Mouse (Mus musculus): ENCODE measurements at regions not wholly inside any gene's neighbourhood (a gene's known extent, or its start where the extent isn't known, plus 50 kb on each side); places are given as distances from the start of the nearest gene placed in this dataset.

- Histone ChIP-seq H3K4me1 (ENCODE audit: control insufficient read depth, insufficient read depth, low read length) (no peaks in the 10 kb centered on the region), H3K36me3 (ENCODE audit: control insufficient read depth, insufficient read depth, low read length) (no peaks in the 10 kb centered on the region), H3K27ac (replicated peaks; ENCODE audit: low read depth, low read length) (no peak overlapping the region), H3K4me3 (ENCODE audit: low read depth, low read length) (no peak overlapping the region), H3K9me3 (ENCODE audit: control insufficient read depth, low read length) (no peaks in the 10 kb centered on the region), H3K9ac (ENCODE audit: low read depth, low read length) (no peak overlapping the region), H3K4me2 (ENCODE audit: low read depth, low read length) (no peak overlapping the region), H3K27me3 (replicated peaks; ENCODE audit: control insufficient read depth, insufficient read depth, low read length) (no peaks in the 10 kb centered on the region)
- DNase-seq (ENCODE audit: low spot score) (no peak), ATAC-seq (ENCODE audit: low read depth) (no peak)
- WGBS, result 59% methylated on average over 6 of the region's 6 CpGs
Observed at GRCm38 (mm10) chr12:9237538-9237937, 207.7 kb downstream of the Ttc32 start.

GRCm38 (mm10) chr12:9237955-9238354, 208.2 kb downstream of the Ttc32 start:
- ATAC-seq (ENCODE audit: low read depth), result no peak
- WGBS, result 71% methylated on average over 1 of the region's 1 CpGs

DNA sequence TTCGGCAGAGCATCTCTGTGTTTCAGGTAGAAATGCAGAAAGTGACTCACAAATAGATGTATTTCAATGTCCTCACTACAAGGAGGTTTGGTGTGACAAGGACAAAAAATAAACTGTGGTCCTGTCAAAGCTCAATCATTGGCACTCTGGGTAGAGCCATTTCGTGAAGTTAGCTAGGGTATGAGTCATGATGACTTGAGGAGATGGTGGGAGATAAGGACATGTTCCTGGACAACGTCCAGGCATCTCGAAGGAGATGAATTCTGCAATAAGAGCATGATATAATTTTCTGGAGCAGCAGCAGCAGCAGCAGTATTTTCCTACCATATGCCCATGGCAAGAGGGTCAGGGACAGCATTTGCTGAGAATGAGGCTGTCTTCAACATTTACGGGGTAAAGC, 217.7 kb downstream of the Ttc32 start:
- H3K27ac ChIP-seq (replicated peaks; ENCODE audit: low read depth, low read length), result no peak overlapping the region
- no peaks in the 10 kb centered on the region for H3K36me3 ChIP-seq (ENCODE audit: control insufficient read depth, insufficient read depth, low read length)
- H3K4me3 ChIP-seq (ENCODE audit: low read depth, low read length), result no peak overlapping the region
- H3K4me1 ChIP-seq (ENCODE audit: control insufficient read depth, insufficient read depth, low read length), result no peaks in the 10 kb centered on the region
- H3K9me3 ChIP-seq (ENCODE audit: control insufficient read depth, low read length), result no peaks in the 10 kb centered on the region
- H3K4me2 ChIP-seq (ENCODE audit: low read depth, low read length), result no peak overlapping the region
- 55% methylated on average over 5 of the region's 5 CpGs for WGBS
- no peak for ATAC-seq (ENCODE audit: low read depth)
- no peak overlapping the region for H3K9ac ChIP-seq (ENCODE audit: low read depth, low read length)
- no peak for DNase-seq (ENCODE audit: low spot score)
- H3K27me3 ChIP-seq (replicated peaks; ENCODE audit: control insufficient read depth, insufficient read depth, low read length), result no peaks in the 10 kb centered on the region

More at GRCm38 (mm10) chr12:9237955-9238354, 208.2 kb downstream of the Ttc32 start:
- no peak for DNase-seq (ENCODE audit: low spot score)
- H3K4me3 ChIP-seq (ENCODE audit: low read depth, low read length), result no peak overlapping the region
- H3K4me1 ChIP-seq (ENCODE audit: control insufficient read depth, insufficient read depth, low read length), result no peaks in the 10 kb centered on the region
- no peak overlapping the region for H3K4me2 ChIP-seq (ENCODE audit: low read depth, low read length)
- H3K27ac ChIP-seq (replicated peaks; ENCODE audit: low read depth, low read length), result no peak overlapping the region
- no peak overlapping the region for H3K9ac ChIP-seq (ENCODE audit: low read depth, low read length)
- H3K9me3 ChIP-seq (ENCODE audit: control insufficient read depth, low read length), result no peaks in the 10 kb centered on the region
- H3K36me3 ChIP-seq (ENCODE audit: control insufficient read depth, insufficient read depth, low read length), result no peaks in the 10 kb centered on the region
- no peaks in the 10 kb centered on the region for H3K27me3 ChIP-seq (replicated peaks; ENCODE audit: control insufficient read depth, insufficient read depth, low read length)

- WGBS, result 23% methylated on average over 5 of the region's 5 CpGs
- ATAC-seq (ENCODE audit: low read depth), result no peak
Observed at GRCm38 (mm10) chr12:9251772-9252171, 222.0 kb downstream of the Ttc32 start.

GRCm38 (mm10) chr12:9253306-9254074, 223.7 kb downstream of the Ttc32 start:
- H3K9ac ChIP-seq (ENCODE audit: low read depth, low read length), result peak overlapping the region; percentile 35; the same call in 1 of the 2 replicates
- ATAC-seq (ENCODE audit: low read depth), result no peak
- no peaks in the 10 kb centered on the region for H3K27me3 ChIP-seq (replicated peaks; ENCODE audit: control insufficient read depth, insufficient read depth, low read length)
- H3K27ac ChIP-seq (replicated peaks; ENCODE audit: low read depth, low read length), result no peak overlapping the region
- no peaks in the 10 kb centered on the region for H3K9me3 ChIP-seq (ENCODE audit: control insufficient read depth, low read length)
- peak; percentile 36 for DNase-seq (ENCODE audit: low spot score)
- 0 out of 2 replicates have a peak, but pooled peaks cover 9% of the 10 kb centered on the region for H3K4me1 ChIP-seq (ENCODE audit: control insufficient read depth, insufficient read depth, low read length)
- no peak overlapping the region for H3K4me3 ChIP-seq (ENCODE audit: low read depth, low read length)
- WGBS, result 24% methylated on average over 19 of the region's 19 CpGs
- no peak overlapping the region for H3K4me2 ChIP-seq (ENCODE audit: low read depth, low read length)
- H3K36me3 ChIP-seq (ENCODE audit: control insufficient read depth, insufficient read depth, low read length), result no peaks in the 10 kb centered on the region

More at GRCm38 (mm10) chr12:9251772-9252171, 222.0 kb downstream of the Ttc32 start:
- no peaks in the 10 kb centered on the region for H3K27me3 ChIP-seq (replicated peaks; ENCODE audit: control insufficient read depth, insufficient read depth, low read length)
- no peak overlapping the region for H3K4me2 ChIP-seq (ENCODE audit: low read depth, low read length)
- no peak overlapping the region for H3K27ac ChIP-seq (replicated peaks; ENCODE audit: low read depth, low read length)
- 0 out of 2 replicates have a peak, but pooled peaks cover 9% of the 10 kb centered on the region for H3K4me1 ChIP-seq (ENCODE audit: control insufficient read depth, insufficient read depth, low read length)
- no peaks in the 10 kb centered on the region for H3K36me3 ChIP-seq (ENCODE audit: control insufficient read depth, insufficient read depth, low read length)
- DNase-seq (ENCODE audit: low spot score), result peak; percentile 52
- H3K9ac ChIP-seq (ENCODE audit: low read depth, low read length), result no peak overlapping the region
- H3K4me3 ChIP-seq (ENCODE audit: low read depth, low read length), result no peak overlapping the region
- no peaks in the 10 kb centered on the region for H3K9me3 ChIP-seq (ENCODE audit: control insufficient read depth, low read length)

DNA sequence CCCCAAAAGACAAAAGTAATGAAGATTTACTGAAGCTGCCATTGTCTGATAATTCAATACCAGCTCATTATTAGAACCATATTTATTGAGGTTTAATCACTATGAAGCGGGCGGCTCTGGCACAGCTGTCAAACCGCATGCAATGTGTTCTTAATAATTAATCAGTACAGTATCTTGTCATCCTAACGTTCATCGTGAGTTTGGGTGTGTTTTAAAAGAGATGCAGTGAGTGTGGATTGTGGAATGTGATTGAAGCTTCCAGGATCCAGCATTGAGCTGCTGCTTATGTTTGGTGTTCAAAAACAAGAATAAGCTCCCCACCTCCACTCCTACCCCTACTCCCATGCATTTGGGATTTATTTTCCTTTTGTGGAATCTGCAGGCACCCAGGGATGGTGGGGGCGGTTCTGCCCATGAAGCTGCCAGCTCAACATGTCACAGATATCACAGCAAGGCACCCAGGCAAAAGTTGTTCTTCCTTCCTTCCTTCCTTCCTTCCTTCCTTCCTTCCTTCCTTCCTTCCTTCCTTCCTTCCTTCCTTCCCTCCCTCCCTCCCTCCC, 224.6 kb downstream of the Ttc32 start:
- Histone ChIP-seq H3K9me3 (ENCODE audit: control insufficient read depth, low read length) (no peaks in the 10 kb centered on the region), H3K36me3 (ENCODE audit: control insufficient read depth, insufficient read depth, low read length) (no peaks in the 10 kb centered on the region), H3K27ac (replicated peaks; ENCODE audit: low read depth, low read length) (no peak overlapping the region), H3K27me3 (replicated peaks; ENCODE audit: control insufficient read depth, insufficient read depth, low read length) (no peaks in the 10 kb centered on the region), H3K4me2 (ENCODE audit: low read depth, low read length) (no peak overlapping the region), H3K9ac (ENCODE audit: low read depth, low read length) (no peak overlapping the region), H3K4me3 (ENCODE audit: low read depth, low read length) (no peak overlapping the region), H3K4me1 (ENCODE audit: control insufficient read depth, insufficient read depth, low read length) (0 out of 2 replicates have a peak, but pooled peaks cover 9% of the 10 kb centered on the region)
- DNase-seq (ENCODE audit: low spot score) (peak; percentile 32), ATAC-seq (ENCODE audit: low read depth) (no peak)
- 46% methylated on average over 6 of the region's 6 CpGs for WGBS

DNA sequence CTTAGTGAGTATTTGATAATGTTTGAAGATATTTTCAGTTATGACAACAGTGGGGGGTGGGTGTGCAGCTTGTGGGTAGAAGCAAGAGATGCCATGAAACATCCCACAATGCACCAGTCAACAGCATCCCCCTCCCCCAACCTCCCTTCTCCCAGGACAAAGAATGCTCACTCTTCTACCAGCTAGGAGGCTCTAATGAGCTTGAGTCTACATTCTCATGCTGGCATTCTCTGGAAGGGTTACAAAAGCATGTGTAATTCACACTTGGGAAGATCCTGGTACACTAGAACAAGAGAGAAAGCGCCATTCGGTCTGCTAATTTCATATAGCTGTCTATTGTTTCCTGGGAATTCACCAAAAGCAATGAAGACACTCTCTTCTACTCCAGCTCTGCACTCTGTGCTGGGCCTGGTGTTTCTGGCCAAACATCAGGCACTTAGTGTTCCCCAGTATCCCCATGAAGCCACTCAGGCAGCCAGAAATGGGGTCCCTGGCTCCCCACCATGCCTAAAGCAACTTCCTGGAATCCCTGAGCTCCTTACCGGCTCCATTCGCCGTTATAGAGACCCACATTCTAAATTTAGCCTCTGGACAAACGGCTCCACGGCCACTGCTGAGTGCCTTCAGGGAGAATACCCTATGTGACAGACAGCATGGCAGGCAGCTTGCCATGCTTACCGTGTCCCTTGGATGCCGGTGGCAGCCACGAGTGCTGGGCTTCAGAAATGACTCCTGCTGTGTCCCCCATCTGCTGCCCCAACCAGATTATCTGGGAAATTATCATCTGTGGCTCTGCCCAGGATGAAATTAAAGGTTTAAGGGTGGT, 226.1 kb downstream of the Ttc32 start:
- no peak for ATAC-seq (ENCODE audit: low read depth)
- Histone ChIP-seq H3K36me3 (ENCODE audit: control insufficient read depth, insufficient read depth, low read length) (no peaks in the 10 kb centered on the region), H3K9ac (ENCODE audit: low read depth, low read length) (no peak overlapping the region), H3K4me1 (ENCODE audit: control insufficient read depth, insufficient read depth, low read length) (0 out of 2 replicates have a peak, but pooled peaks cover 9% of the 10 kb centered on the region), H3K9me3 (ENCODE audit: control insufficient read depth, low read length) (no peaks in the 10 kb centered on the region), H3K4me2 (ENCODE audit: low read depth, low read length) (no peak overlapping the region), H3K4me3 (ENCODE audit: low read depth, low read length) (no peak overlapping the region), H3K27ac (replicated peaks; ENCODE audit: low read depth, low read length) (no peak overlapping the region), H3K27me3 (replicated peaks; ENCODE audit: control insufficient read depth, insufficient read depth, low read length) (no peaks in the 10 kb centered on the region)
- DNase-seq (ENCODE audit: low spot score), result no peak
- WGBS, result 69% methylated on average over 10 of the region's 10 CpGs

GRCm38 (mm10) chr12:9256487-9256820, 226.7 kb downstream of the Ttc32 start:
- H3K27ac ChIP-seq (replicated peaks; ENCODE audit: low read depth, low read length), result no peak overlapping the region
- no peak overlapping the region for H3K9ac ChIP-seq (ENCODE audit: low read depth, low read length)
- no peak for ATAC-seq (ENCODE audit: low read depth)
- H3K27me3 ChIP-seq (replicated peaks; ENCODE audit: control insufficient read depth, insufficient read depth, low read length), result no peaks in the 10 kb centered on the region
- no peaks in the 10 kb centered on the region for H3K9me3 ChIP-seq (ENCODE audit: control insufficient read depth, low read length)
- no peak for DNase-seq (ENCODE audit: low spot score)
- no peaks in the 10 kb centered on the region for H3K36me3 ChIP-seq (ENCODE audit: control insufficient read depth, insufficient read depth, low read length)
- H3K4me2 ChIP-seq (ENCODE audit: low read depth, low read length), result no peak overlapping the region
- H3K4me3 ChIP-seq (ENCODE audit: low read depth, low read length), result no peak overlapping the region
- 0 out of 2 replicates have a peak, but pooled peaks cover 9% of the 10 kb centered on the region for H3K4me1 ChIP-seq (ENCODE audit: control insufficient read depth, insufficient read depth, low read length)

Measured in embryonic facial prominence, embryonic 14.5 days (tissue).